Mouse (Mus musculus): ENCODE data around the gene Pacsin1.

Gene Pacsin1

DNA sequence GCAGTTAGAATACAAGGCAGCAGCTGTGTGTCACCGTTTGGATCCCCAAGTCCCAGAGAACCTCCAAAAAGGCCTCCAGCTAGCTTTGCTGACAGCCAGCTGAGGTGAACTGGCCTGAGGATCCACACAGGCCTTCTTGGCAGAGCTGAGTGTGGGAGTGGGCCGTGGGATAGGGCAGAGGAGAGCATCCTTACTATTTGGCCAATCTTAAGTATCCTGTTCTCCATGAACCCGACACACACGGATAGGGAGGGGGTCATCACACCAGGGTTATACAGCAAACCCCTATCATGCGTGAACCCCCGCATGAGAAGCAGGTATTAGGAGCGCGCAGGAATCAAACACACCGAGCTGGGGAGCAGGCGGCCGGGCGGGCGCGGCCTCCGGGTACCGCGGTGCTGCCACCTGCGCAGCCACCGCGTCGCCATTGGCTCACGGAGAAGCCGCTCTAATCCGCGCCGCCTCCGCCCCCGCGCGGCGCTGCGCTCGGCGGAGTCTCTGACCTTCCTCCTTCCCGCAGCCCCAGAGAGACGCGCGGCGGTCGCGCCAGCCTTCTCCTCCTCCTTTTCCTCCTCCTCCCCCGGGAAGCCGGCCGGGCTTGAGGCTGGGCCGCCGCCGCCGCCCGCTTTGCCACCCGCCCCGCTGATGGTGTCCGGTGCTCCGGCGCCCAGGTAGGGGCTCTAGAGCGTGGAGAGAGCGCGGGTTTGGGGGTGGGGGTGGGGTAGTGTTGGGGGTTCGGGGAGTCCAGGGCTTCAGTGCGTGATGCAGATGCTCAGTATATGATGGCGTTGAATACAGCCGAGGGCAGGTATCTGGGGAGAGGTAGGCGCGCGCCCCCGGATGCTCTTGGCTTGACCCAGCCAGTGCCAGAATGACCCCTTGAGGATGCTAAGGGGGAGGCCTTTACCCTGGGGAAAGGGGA, at the start of gene Pacsin1:
Pacsin1 (plus strand) TSS at position 421 of the 922 bp plus-strand sequence.
- DNase-seq (ENCODE audit: low read depth, low spot score), result no peak

- no peak for DNase-seq (ENCODE audit: low read depth, low spot score)
Measured at GRCm38 (mm10) chr17:27609576-27609975, 45.7 kb upstream of the Pacsin1 start.

GRCm38 (mm10) chr17:27610679-27611518, 44.4 kb upstream of the Pacsin1 start:
- no peak for DNase-seq (ENCODE audit: low read depth, low spot score)

DNA sequence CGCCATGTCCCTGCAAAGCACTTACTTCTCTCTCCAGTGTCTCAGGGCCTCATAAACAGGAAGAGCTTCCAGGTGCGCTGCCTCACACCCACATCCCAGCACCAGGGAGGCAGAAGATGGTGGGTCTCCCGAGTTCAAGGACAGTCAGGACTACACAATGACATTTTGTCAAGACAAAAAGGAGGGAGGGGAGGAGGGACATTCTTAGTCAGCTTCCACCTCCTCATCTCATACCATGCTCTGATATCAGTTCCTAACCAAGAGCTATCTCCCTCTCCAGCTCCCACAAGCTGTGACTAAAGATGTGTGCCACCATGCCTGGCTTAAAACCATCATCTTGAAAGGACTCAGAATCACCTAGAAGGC, 43.8 kb upstream of the Pacsin1 start:
- DNase-seq (ENCODE audit: low read depth, low spot score), result no peak

DNA sequence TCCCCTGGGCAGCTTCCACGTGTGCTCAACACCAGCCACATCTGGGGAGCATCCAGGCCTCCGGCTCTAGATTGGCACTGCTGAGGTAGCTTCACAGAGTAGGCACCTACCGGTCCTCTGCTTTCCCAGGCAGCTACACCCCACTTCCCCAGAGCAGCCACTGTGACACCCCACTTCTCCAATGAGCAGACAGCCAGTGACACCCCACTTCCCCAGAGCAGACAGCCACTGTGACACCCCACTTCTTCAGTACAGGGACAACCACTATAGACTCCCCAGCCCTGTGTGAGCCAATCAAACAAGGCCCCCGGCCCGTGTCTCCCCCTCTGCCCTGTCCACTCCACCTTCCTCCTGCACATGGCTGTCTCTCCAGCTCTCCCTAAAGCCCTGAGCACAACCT, 43.3 kb upstream of the Pacsin1 start:
- no peak for DNase-seq (ENCODE audit: low read depth, low spot score)

DNA sequence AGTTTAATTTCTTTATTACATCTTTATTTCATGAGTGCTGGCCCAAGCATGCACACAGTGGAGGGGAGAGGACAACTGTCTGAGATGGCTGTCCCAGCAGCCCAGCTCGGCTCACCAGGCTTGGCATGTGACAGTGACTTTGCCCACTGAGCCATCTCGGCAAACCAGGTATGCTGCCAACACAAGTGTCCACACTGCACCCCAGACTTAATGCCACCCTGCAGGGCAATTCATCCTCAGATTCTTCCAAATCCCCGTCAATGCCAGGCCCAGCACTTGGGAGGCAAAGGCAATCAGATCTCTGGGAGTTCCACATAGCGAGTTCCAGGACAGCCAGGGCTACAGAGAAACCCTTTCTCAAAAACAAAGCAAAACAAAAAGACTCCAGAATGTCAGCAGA, 42.3 kb upstream of the Pacsin1 start:
- no peak for DNase-seq (ENCODE audit: low read depth, low spot score)

GRCm38 (mm10) chr17:27615388-27615787, 39.9 kb upstream of the Pacsin1 start:
- no peak for DNase-seq (ENCODE audit: low read depth, low spot score)

GRCm38 (mm10) chr17:27621161-27621560, 34.1 kb upstream of the Pacsin1 start:
- no peak for DNase-seq (ENCODE audit: low read depth, low spot score)

- DNase-seq (ENCODE audit: low read depth, low spot score), result no peak
Measured at GRCm38 (mm10) chr17:27621705-27622531, 33.4 kb upstream of the Pacsin1 start.

- DNase-seq (ENCODE audit: low read depth, low spot score), result no peak
Measured at GRCm38 (mm10) chr17:27622611-27623359, 32.5 kb upstream of the Pacsin1 start.

GRCm38 (mm10) chr17:27623360-27624326, 31.7 kb upstream of the Pacsin1 start, which contains the start of gene Nudt3:
Nudt3 (minus strand) TSS chr17:27623495.
- peak; percentile 74 for DNase-seq (ENCODE audit: low read depth, low spot score)

DNA sequence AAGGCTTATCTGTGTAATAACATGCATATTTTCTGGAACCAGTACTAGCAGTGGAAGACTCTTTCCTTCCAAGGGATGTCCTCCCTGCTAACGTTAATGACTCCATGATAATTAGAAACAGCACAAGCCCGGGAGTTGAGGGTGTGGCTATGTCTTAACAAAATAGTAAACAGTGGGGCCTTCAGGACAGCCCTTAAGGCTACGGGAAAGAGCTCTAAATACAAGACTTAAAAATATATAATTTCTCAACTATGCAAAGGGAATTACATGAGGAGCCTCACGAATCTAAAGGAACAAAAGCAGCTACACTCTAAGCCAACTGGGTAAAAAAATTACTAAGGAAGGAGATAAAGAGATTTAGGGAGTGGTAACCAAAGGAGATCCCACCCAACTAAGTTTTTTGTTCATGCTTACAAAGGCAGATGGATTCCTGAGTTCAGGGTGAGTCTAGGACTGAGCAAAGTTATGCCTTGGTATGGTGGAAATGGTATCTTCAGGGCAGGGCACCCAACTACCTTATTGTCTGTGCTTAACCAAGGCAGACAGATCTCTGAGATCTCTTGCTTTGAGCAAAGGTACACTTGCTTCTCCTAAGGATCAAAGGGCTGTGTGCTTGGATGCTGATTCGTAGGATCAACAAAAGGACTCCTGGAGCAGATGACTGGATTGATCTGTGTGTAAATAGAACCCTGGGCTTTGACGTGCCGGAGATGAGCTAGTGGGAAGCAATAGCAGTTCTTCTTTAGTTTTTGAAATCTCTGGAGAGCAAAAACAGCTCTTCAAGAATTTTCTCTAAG, 29.7 kb upstream of the Pacsin1 start:
- DNase-seq (ENCODE audit: low read depth, low spot score), result no peak

- no peak for DNase-seq (ENCODE audit: low read depth, low spot score)
Measured at GRCm38 (mm10) chr17:27626681-27627080, 28.6 kb upstream of the Pacsin1 start.

- no peak for DNase-seq (ENCODE audit: low read depth, low spot score)
Measured at GRCm38 (mm10) chr17:27627451-27627850, 27.9 kb upstream of the Pacsin1 start.

DNA sequence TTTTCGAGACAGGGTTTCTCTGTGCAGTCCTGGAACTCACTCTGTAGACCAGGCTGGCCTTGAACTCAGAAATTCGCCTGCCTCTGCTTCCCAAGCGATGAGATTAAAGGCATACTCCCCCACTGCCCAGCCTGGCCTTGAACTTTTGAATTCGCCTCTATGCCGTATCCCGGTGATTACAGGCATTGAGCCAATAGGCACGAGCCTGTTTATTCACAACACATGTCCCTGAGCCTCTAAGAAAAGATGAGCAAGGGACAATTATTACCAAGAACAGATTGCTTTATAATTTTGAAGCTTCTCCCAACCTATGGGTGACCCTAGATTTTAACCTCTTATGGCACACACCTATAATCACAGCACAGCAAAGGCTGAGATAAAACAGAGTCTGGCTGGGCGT, 26.9 kb upstream of the Pacsin1 start:
- DNase-seq (ENCODE audit: low read depth, low spot score), result no peak

DNA sequence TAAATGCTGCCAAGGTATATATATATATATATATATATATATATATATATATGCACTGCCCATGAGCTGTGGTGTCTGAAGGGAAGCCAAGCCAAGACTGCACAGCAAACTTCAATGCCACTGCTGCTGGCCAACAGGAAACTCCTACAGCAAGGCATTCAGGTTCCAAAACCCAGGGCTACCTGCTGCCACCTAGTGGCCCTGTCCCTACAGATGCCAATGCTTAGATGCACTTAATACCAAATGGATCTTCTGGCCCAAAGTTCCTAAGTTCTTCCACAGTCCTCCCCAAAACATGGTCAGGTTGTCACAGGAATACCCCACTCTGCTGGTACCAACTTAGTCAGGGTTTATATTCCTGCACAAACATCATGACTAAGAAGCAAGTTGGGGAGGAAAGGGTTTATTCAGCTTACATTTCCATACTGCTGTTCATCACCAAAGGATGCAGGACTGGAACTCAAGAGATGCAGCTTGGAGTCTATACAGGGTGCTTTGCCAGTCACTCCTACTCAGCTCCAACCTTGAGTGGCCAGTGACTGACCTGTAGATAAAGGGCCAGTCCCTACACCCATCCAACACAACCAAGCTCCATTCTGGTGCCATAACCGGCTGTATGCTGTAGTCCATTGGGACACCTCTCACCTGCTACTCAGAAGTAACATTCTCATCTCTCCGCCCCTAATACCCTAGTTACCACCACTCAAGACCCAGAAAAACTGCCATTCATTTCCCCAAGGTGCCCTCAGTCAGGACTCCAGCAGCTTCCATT, 25.9 kb upstream of the Pacsin1 start:
- no peak for DNase-seq (ENCODE audit: low read depth, low spot score)

GRCm38 (mm10) chr17:27634871-27635574, 20.3 kb upstream of the Pacsin1 start, which contains the start of gene RPS10-NUDT3:
RPS10-NUDT3 (minus strand) TSS chr17:27635222.
- peak; percentile 85 for DNase-seq (ENCODE audit: low read depth, low spot score)
